Mouse (Mus musculus) megakaryocyte, embryonic 14.5 days (primary cell): ENCODE measurements at regions not wholly inside any gene's neighbourhood (a gene's known extent, or its start where the extent isn't known, plus 50 kb on each side); places are given as distances from the start of the nearest gene placed in this dataset.

Experiments used
- H3K27me3 ChIP-seq: replicated peaks from 2 replicates; pipeline ENCODE3; 2012; ENCODE audit warnings: inconsistent platforms
- H3K36me3 ChIP-seq: replicated peaks from 2 replicates; pipeline ENCODE3; 2012; ENCODE audit warnings: low read length, inconsistent platforms, mixed read lengths
- H3K4me1 ChIP-seq: 2 replicates; pipeline ENCODE4 v1.6.1; 2012; ENCODE audit warnings: inconsistent platforms
- H3K4me3 ChIP-seq: replicated peaks from 2 replicates; pipeline ENCODE3; 2012; ENCODE audit warnings: moderate library complexity, mild to moderate bottlenecking, inconsistent platforms
- H3K9me3 ChIP-seq: 2 replicates; pipeline ENCODE4 v1.6.1; 2012; ENCODE audit warnings: inconsistent platforms
- FLI1 ChIP-seq: IDR thresholded peaks from 2 replicates; pipeline ENCODE4 v1.6.1; 2012; ENCODE audit warnings: low read length, inconsistent platforms, mixed read lengths
- GATA1 ChIP-seq: IDR thresholded peaks from 3 replicates; pipeline ENCODE4 v1.6.1; 2012; ENCODE audit warnings: mixed read lengths, low read length, inconsistent platforms, borderline replicate concordance

- no peaks in the 10 kb centered on the region for H3K9me3 ChIP-seq
- H3K4me1 ChIP-seq: no peaks in the 10 kb centered on the region
- peaks cover 2% of the 10 kb centered on the region for H3K27me3 ChIP-seq
- no peaks in the 10 kb centered on the region for H3K36me3 ChIP-seq
- TF ChIP-seq GATA1 (no peak), FLI1 (no peak)
- no peak overlapping the region for H3K4me3 ChIP-seq
Observed at GRCm38 (mm10) chr13:53764613-53765243, 290.8 kb downstream of the Drd1 start.

DNA sequence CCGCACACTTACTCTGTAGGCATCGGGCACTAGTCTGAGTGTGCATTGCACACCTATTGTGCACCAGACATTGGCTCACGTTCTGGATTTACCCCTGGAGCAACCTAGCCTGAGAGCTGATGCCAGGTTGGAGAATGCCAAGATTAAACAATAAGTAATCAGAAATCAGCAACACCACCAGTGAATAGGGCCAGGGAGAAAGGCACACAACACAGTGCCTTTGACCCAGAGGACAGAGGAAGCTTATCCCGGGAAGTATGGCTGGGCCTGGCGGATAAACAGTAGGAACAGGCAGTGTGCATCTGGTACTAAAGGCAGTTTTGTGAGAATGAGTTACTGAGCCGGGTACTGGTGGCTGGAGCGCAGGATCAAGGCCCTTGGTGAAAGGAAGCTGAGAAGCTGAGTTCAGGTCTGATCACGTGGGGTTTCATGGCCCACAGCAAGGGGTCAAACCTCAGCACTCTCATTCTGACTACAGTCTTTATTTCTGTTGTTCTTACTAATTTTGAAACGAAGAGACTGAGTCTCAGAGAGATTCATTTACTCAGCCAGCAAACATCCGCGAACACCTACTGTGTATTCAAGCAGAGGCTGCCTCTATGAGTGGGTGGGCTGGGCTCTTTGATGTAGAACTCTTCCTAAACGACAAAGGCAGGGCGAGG is 284.8 kb upstream of the Msx2 start:
- peaks cover 4% of the 10 kb centered on the region for H3K27me3 ChIP-seq
- no peaks in the 10 kb centered on the region for H3K4me1 ChIP-seq
- H3K36me3 ChIP-seq: no peaks in the 10 kb centered on the region
- no peak overlapping the region for H3K4me3 ChIP-seq
- TF ChIP-seq GATA1 (no peak), FLI1 (no peak)
- H3K9me3 ChIP-seq: no peaks in the 10 kb centered on the region

- Histone ChIP-seq H3K4me1 (no peaks in the 10 kb centered on the region), H3K9me3 (no peaks in the 10 kb centered on the region), H3K4me3 (no peak overlapping the region), H3K36me3 (no peaks in the 10 kb centered on the region), H3K27me3 (peaks cover 4% of the 10 kb centered on the region)
- TF ChIP-seq GATA1 (no peak), FLI1 (no peak)
Observed at GRCm38 (mm10) chr13:53756970-53757530, 284.2 kb upstream of the Msx2 start.

DNA sequence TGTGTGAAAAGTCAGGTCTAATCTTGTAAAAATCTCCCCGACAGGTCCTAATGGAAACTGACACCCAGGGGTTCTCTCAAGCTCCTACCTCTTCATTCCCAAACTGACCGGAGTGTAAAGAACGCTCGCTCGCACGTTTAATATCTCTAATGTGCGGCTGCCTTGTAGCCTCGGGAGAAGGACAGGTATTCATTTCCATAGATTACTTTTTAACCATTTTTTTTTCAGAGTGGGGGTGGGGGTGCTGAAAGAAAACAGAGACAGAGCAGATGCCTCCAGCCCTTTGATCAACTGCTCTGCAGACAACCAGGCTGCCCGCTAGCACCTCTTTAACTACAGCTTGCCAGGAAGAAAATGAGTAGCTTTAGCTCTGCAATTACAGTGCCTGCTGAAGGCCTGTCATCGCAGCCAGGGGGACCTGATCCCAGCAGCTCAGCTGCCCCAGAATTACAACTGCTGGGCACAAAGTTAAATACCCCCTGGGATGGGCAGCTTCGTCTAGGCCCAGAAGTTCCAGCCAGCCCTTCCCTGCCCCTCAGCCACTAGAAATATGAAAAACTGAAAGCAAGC is 282.3 kb upstream of the Msx2 start:
- Histone ChIP-seq H3K27me3 (peaks cover 4% of the 10 kb centered on the region), H3K36me3 (no peaks in the 10 kb centered on the region), H3K4me3 (no peak overlapping the region), H3K4me1 (no peaks in the 10 kb centered on the region), H3K9me3 (no peaks in the 10 kb centered on the region)
- TF ChIP-seq GATA1 (no peak), FLI1 (no peak)

DNA sequence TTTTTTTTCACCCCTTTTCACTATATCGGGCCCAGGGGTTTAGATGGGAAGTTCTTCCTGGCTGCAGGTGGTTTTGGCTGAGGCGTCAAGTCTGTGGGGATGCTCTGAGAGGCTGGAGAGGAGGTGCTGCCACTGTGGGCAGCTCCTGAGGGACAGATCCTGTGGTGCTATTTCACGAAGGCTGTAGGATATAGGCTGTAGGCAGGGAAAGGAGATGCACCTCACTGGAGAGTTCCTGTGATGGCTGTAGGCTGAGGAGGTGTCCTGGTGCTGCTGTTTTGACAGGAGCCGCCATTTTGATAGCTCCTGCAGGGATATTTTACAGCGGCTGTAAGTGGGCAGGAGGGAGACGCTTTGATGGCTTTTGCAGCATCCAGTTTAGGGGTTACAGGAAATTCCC is 280.2 kb upstream of the Msx2 start:
- Histone ChIP-seq H3K9me3 (no peaks in the 10 kb centered on the region), H3K36me3 (no peaks in the 10 kb centered on the region), H3K27me3 (peaks cover 4% of the 10 kb centered on the region), H3K4me3 (no peak overlapping the region), H3K4me1 (no peaks in the 10 kb centered on the region)
- TF ChIP-seq GATA1: no peak
- TF ChIP-seq FLI1: no peak

DNA sequence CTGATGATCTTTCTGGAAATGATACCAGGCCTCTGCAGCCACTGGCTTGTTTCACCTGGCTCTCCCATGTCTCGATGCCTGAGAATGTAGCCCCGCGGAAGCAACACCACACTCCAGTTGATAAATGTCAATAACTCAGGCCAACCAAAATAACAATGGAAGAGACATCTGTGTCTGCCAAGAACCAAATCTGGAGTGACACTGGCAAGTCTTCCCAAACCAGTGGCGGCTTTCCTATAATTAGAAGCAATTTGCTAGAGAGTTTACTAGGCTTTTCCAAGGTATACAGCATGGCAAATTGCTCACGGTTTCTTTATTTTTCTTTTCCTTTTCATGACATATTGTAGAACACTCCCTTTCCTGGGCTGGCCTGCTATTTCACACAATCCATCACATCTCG is 268.1 kb upstream of the Msx2 start:
- Histone ChIP-seq H3K4me3 (no peak overlapping the region), H3K9me3 (no peaks in the 10 kb centered on the region), H3K36me3 (no peaks in the 10 kb centered on the region), H3K4me1 (no peaks in the 10 kb centered on the region), H3K27me3 (no peaks in the 10 kb centered on the region)
- no peak for TF ChIP-seq GATA1
- TF ChIP-seq FLI1: no peak

DNA sequence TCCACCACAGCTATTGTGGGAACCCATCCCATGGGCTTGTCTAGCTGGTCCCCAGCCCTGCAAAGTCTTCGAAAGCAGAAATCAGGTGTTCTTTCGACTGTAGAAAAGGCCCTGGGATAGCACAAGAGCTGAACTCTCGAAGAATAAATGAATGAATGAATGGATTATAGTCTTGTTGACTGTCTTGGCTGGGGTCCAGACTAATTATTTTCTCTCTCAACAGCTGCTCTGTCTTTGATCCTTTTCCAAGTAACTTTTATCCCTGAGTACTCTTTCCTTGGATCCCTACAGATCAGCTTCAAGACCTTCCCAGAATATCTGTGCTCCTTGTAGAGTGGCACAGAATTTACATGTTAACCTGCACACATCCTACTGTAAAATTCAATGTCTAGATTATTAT is 266.3 kb upstream of the Msx2 start:
- no peaks in the 10 kb centered on the region for H3K9me3 ChIP-seq
- H3K4me3 ChIP-seq: no peak overlapping the region
- H3K27me3 ChIP-seq: no peaks in the 10 kb centered on the region
- H3K36me3 ChIP-seq: no peaks in the 10 kb centered on the region
- TF ChIP-seq GATA1 (no peak), FLI1 (no peak)
- no peaks in the 10 kb centered on the region for H3K4me1 ChIP-seq

DNA sequence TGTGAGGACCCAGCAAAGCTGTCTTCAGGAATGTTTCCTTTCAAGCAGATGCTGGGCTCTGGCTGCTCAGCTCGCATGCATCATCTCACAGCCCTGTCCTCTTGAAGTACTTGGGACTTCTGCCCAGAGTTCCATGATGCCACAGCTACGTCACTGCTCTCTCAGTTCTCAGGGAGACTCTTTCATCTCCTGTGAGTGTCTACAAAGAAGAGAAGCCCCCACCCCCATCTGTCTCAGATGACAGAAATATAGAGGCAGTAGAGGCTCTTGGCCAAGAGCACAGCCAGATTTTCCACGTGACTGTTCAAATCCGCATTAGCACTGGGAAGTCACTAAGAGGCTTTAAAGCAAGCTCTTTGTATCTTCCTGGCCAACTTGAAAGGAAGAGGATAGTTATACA is 262.1 kb upstream of the Msx2 start:
- no peaks in the 10 kb centered on the region for H3K4me1 ChIP-seq
- no peak overlapping the region for H3K4me3 ChIP-seq
- peaks cover 21% of the 10 kb centered on the region for H3K9me3 ChIP-seq
- no peaks in the 10 kb centered on the region for H3K27me3 ChIP-seq
- H3K36me3 ChIP-seq: no peaks in the 10 kb centered on the region
- TF ChIP-seq GATA1: no peak
- TF ChIP-seq FLI1: no peak

GRCm38 (mm10) chr13:53730259-53730902 is 257.5 kb upstream of the Msx2 start:
- Histone ChIP-seq H3K36me3 (no peaks in the 10 kb centered on the region), H3K4me1 (no peaks in the 10 kb centered on the region), H3K4me3 (no peak overlapping the region), H3K9me3 (peaks cover 30% of the 10 kb centered on the region), H3K27me3 (no peaks in the 10 kb centered on the region)
- TF ChIP-seq FLI1: no peak
- TF ChIP-seq GATA1: no peak

DNA sequence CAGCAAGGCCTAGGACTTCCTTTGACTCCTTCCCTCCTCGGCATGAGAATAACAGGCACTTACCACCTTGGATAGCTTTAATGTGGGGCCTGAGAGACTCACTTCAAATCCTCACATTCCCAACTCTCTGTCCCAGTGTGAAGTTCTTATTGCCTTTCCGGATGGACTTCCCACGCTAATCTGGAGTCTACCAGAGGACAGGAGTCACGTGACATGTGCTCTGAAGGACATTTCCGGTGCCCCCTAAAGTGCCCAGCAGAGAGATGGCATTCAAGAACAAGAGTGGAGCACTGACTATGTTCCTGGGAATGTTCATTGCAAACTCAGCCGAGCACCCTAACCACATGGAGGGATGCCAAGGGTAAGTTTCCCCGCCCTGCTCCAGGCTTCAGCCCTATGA is 257.0 kb upstream of the Msx2 start:
- no peak overlapping the region for H3K4me3 ChIP-seq
- H3K4me1 ChIP-seq: no peaks in the 10 kb centered on the region
- H3K36me3 ChIP-seq: no peaks in the 10 kb centered on the region
- H3K27me3 ChIP-seq: no peaks in the 10 kb centered on the region
- TF ChIP-seq FLI1 (no peak), GATA1 (no peak)
- H3K9me3 ChIP-seq: peaks cover 30% of the 10 kb centered on the region
